Mouse (Mus musculus) lung, postnatal 14 days (tissue): ENCODE measurements at regions not wholly inside any gene's neighbourhood (a gene's known extent, or its start where the extent isn't known, plus 50 kb on each side); places are given as distances from the start of the nearest gene placed in this dataset.

ENCODE experiments used
- DNase-seq: peaks from one replicate; pipeline ENCODE4 v3.0.0; 2021

GRCm38 (mm10) chr15:36666566-36666965 is 341.0 kb downstream of the Zfp706 start:
- DNase-seq: peak; percentile 35

DNA sequence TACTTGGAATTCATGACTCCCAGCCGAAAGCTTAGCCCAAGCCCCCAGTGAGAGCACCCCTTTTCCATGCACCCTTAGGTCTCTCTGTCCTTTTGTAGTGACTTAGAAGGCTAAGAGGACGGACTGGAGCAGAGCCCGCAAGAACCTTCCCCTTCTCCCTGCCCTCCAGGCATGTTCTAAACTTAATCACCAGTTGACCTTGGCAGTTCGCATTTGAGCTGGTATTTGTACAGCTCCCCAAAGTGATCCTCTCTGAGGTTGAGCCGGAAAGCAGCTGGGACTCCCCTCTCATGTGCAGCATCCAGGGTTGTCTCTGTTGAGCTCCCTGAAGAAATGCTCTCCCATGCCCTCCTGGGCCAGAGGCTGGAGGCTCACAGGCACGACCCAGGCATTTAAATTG is 343.2 kb downstream of the Zfp706 start:
- DNase-seq: no peak

- DNase-seq: no peak
Observed at GRCm38 (mm10) chr15:36660986-36661385, 346.6 kb downstream of the Zfp706 start.
